Mouse (Mus musculus) lung, postnatal 0 days (tissue): ENCODE measurements around the gene Kdm4b. TPM values are rescaled to one million over a fixed set of nuclear protein-coding genes. Genes with fewer than 3 reads are reported as not detected.

Source experiments
- ATAC-seq: fragments of 200-750 bp; cut with Nextera tagmentation; 2 replicates; pipeline ENCODE4 v1.8.0; 2017; ENCODE audit warnings: moderate library complexity
- DNase-seq: peaks from one replicate; pipeline ENCODE4 v3.0.0-alpha.2; 2016; ENCODE audit warnings: low spot score
- H3K27ac ChIP-seq: fragments of 300-500 bp; sonication (generic); 2 replicates; pipeline ENCODE4 v1.5.1; 2014; ENCODE audit warnings: antibody characterized with exemption, mild to moderate bottlenecking, low read length, mixed read lengths
- H3K27me3 ChIP-seq: fragments of 300-500 bp; sonication (generic); replicated peaks from 2 replicates; pipeline ENCODE4 v1.6.1; 2014; ENCODE audit warnings: low read length, mixed read lengths; ENCODE audit not compliant: insufficient read depth
- H3K36me3 ChIP-seq: fragments of 300-500 bp; sonication (generic); 2 replicates; pipeline ENCODE4 v1.6.1; 2014; ENCODE audit warnings: low read length, mixed read lengths; ENCODE audit not compliant: insufficient read depth
- H3K4me1 ChIP-seq: fragments of 300-500 bp; sonication (generic); 2 replicates; pipeline ENCODE4 v1.6.1; 2014; ENCODE audit warnings: antibody characterized with exemption, low read depth, low read length, mixed read lengths; ENCODE audit not compliant: insufficient read depth
- H3K4me2 ChIP-seq: fragments of 300-500 bp; sonication (generic); replicated peaks from 2 replicates; pipeline ENCODE4 v1.6.1; 2014; ENCODE audit warnings: low read depth, mild to moderate bottlenecking, low read length, moderate library complexity, mixed read lengths
- H3K4me3 ChIP-seq: fragments of 300-500 bp; sonication (generic); 2 replicates; pipeline ENCODE4 v1.5.1; 2014; ENCODE audit warnings: low read depth, low read length
- H3K9ac ChIP-seq: fragments of 300-500 bp; sonication (generic); replicated peaks from 2 replicates; pipeline ENCODE4 v1.6.1; 2014; ENCODE audit warnings: low read depth, mild to moderate bottlenecking
- H3K9me3 ChIP-seq: fragments of 300-500 bp; sonication (generic); 2 replicates; pipeline ENCODE4 v1.6.1; 2016; ENCODE audit warnings: low read length, mixed read lengths
- CTCF ChIP-seq: IDR thresholded peaks from 2 replicates; pipeline ENCODE4 v1.5.1; 2016; ENCODE audit warnings: antibody characterized with exemption, mild to moderate bottlenecking
- EP300 ChIP-seq: IDR thresholded peaks from 2 replicates; pipeline ENCODE4 v1.6.1; 2016; ENCODE audit warnings: antibody characterized with exemption, mild to moderate bottlenecking, control low read depth
- WGBS: fragments of 180-500 bp; shearing (Covaris S2); extraction: QIAGEN DNeasy Blood & Tissue Kit; methylation state at CpG from one replicate; pipeline ENCODE4 v1.1.7; 2014; 5-methylcytosine and 5-hydroxymethylcytosine counted together
- polyA plus RNA-seq: library from polyadenylated mRNA; unstranded; fragments of >200 nt; fragmentation: Nextera tagmentation; extraction: Ambion mirVana; gene quantifications from 2 replicates; pipeline ENCODE4 v1.2.1, GENCODE M21; 2015

Kdm4b gene
- polyA plus RNA-seq, 1 experiment from 2014 or later, result 19.7 TPM

DNA sequence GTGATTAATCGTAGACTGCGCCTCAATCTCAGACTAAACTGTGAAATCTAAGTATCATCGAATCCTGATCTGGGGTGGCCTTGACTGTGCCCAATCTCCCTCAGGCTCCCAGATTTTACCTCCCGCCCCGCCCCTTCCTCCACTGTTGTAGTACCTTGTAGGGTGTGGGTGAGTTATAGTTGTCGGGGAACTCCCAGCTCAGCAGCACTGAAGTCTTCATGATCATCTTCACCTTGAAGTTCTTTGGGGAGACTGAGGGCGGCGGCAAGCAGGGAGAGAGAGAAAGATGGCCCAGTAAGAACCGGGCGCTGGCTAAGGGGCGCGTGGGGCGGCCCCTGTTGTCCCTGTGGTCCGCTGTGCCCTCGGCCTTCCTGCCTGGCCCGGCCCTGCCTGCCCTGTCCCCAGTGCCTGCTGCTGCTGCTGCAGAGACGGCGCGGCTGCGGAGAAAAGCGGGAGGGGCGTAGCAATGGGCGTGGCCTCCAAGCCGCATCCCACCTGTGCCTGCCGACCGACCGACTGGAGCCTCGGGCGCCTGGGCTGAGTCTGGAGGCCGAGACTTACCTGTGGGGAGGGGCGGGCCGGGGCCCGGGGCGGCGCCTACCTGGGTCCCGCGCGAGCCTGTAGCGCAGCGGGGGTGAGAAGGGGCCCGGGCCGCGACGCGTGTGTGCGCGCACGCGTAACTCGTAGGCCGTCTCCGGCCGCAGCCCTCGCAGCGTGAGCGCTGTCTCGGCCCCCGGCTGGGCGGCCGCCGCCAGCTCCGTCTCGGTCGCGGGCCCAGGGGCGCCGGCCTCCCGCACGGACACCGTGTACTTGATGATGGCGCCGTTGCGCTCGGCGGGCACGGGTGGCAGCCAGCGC lies 99.1 kb downstream of the Kdm4b start:
- Histone ChIP-seq H3K4me1 (peaks cover 4% of the 10 kb centered on the region; the same call in 1 of the 2 replicates), H3K4me3 (peak overlapping the region; percentile 44), H3K9me3 (no peaks in the 10 kb centered on the region), H3K27me3 (no peaks in the 10 kb centered on the region), H3K36me3 (peaks cover 8% of the 10 kb centered on the region; the same call in 1 of the 2 replicates), H3K27ac (peak overlapping the region; percentile 32), H3K9ac (0 out of 2 replicates have a peak overlapping the region, but pooled peaks have one; percentile 5), H3K4me2 (peak overlapping the region; percentile 77)
- WGBS, result 26% methylated on average over 59 of the region's 77 CpGs
- DNase-seq, result peak; percentile 81
- no peak for TF ChIP-seq EP300
- no peak for TF ChIP-seq CTCF
- peak; percentile 88 for ATAC-seq

DNA sequence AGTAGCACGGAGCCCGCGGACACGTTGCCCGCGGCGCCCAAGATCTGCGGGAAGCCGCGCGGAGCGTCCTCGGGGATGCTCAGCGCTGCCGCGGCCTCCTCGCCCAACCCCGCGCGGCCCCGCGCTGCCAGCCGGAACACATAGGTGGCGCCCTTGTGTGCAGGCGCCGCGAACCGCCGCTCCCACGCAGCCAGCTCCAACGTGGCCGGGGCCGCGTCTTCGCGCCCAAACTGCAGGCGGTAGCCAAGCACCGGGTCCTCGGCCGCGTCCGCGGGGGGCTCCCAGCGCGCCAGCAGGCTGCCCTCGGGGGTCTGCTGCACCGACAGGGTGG lies 99.7 kb downstream of the Kdm4b start:
- Histone ChIP-seq H3K4me2 (peak overlapping the region; percentile 77), H3K36me3 (peaks cover 8% of the 10 kb centered on the region; the same call in 1 of the 2 replicates), H3K4me3 (peak overlapping the region; percentile 44), H3K9ac (no peak overlapping the region), H3K4me1 (peaks cover 4% of the 10 kb centered on the region; the same call in 1 of the 2 replicates), H3K9me3 (no peaks in the 10 kb centered on the region), H3K27ac (peak overlapping the region; percentile 32), H3K27me3 (no peaks in the 10 kb centered on the region)
- peak; percentile 87 for ATAC-seq
- TF ChIP-seq CTCF (peak; percentile 82), EP300 (no peak)
- peak; percentile 75 for DNase-seq
- 3% methylated on average over 38 of the region's 47 CpGs for WGBS

DNA sequence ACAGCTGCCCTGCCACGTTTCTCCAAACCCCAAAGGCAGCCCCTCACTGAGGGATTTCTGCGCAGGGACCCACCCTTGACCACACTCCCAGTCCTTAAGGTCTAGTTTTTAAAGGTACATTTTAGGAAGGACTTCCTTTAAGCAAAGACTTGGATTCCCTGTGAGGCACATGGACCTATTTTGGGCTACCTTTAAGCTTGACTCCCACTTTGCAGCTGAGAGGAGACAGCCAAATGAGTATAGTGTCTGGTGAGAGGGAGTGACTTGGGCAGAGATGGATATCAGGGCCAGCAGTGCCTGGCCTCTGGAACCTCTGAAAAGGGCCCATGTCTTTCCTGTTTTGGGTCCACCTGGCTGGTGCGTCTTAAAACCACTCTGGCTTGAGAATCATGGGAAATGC lies 100.1 kb downstream of the Kdm4b start:
- peaks cover 4% of the 10 kb centered on the region; the same call in 1 of the 2 replicates for H3K4me1 ChIP-seq
- peak overlapping the region; percentile 77 for H3K4me2 ChIP-seq
- no peaks in the 10 kb centered on the region for H3K27me3 ChIP-seq
- 49% methylated on average over 3 of the region's 3 CpGs for WGBS
- no peaks in the 10 kb centered on the region for H3K9me3 ChIP-seq
- ATAC-seq, result no peak
- no peak overlapping the region for H3K27ac ChIP-seq
- peak overlapping the region; percentile 44; the same call in 1 of the 2 replicates for H3K4me3 ChIP-seq
- H3K9ac ChIP-seq, result no peak overlapping the region
- TF ChIP-seq CTCF (no peak), EP300 (no peak)
- H3K36me3 ChIP-seq, result peaks cover 8% of the 10 kb centered on the region; the same call in 1 of the 2 replicates
- DNase-seq, result no peak

DNA sequence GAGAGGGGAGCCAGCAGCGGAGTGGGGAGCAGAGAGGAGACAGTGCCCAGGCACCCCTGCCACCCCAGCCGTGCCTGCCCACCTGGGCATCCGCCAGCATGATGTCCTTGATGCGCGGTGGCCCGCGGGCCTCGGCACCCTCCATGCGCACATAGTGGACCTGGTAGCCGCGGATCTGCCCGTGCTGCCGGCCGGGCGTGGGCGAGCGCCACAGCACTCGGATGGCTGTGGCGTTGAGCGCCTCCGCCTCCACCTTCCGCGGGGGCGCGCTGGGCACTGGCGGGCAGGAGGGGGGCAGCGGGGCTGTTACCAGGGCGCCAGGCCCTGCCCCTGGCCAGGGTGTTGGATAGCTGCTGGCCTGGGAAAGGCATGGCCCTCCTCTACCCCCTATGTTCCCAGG lies 102.0 kb downstream of the Kdm4b start:
- Histone ChIP-seq H3K27me3 (no peaks in the 10 kb centered on the region), H3K4me3 (no peak overlapping the region), H3K27ac (no peak overlapping the region), H3K4me2 (no peak overlapping the region), H3K36me3 (peaks cover 8% of the 10 kb centered on the region; the same call in 1 of the 2 replicates), H3K9ac (no peak overlapping the region), H3K9me3 (no peaks in the 10 kb centered on the region), H3K4me1 (peaks cover 4% of the 10 kb centered on the region; the same call in 1 of the 2 replicates)
- ATAC-seq, result no peak
- no peak for TF ChIP-seq CTCF
- no peak for TF ChIP-seq EP300
- 81% methylated on average over 25 of the region's 28 CpGs for WGBS
- DNase-seq, result no peak

DNA sequence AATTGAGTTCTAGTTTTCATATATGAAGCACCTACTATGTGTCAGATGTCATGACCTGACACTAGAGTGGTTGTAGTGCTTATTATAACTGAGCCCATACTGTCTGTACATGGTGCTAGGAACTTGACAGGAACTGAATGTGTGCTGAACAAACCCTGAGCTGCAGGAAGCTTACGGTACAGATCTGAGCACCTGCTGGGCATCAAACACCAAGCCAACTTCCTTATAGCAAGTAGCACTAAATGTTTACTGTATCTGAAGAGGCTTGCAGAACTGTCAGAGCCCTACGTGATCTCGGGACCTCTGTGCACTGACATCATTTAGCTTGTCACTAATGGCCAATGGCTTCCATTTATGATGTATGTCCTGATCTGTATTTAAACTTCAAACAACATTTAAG lies 105.7 kb downstream of the Kdm4b start:
- Histone ChIP-seq H3K36me3 (peaks cover 3% of the 10 kb centered on the region; the same call in 1 of the 2 replicates), H3K4me1 (no peaks in the 10 kb centered on the region), H3K27me3 (no peaks in the 10 kb centered on the region), H3K4me2 (no peak overlapping the region), H3K9me3 (no peaks in the 10 kb centered on the region), H3K27ac (no peak overlapping the region), H3K9ac (no peak overlapping the region), H3K4me3 (no peak overlapping the region)
- 66% methylated on average over 3 of the region's 3 CpGs for WGBS
- DNase-seq, result no peak
- no peak for ATAC-seq
- TF ChIP-seq EP300, result no peak
- no peak for TF ChIP-seq CTCF

DNA sequence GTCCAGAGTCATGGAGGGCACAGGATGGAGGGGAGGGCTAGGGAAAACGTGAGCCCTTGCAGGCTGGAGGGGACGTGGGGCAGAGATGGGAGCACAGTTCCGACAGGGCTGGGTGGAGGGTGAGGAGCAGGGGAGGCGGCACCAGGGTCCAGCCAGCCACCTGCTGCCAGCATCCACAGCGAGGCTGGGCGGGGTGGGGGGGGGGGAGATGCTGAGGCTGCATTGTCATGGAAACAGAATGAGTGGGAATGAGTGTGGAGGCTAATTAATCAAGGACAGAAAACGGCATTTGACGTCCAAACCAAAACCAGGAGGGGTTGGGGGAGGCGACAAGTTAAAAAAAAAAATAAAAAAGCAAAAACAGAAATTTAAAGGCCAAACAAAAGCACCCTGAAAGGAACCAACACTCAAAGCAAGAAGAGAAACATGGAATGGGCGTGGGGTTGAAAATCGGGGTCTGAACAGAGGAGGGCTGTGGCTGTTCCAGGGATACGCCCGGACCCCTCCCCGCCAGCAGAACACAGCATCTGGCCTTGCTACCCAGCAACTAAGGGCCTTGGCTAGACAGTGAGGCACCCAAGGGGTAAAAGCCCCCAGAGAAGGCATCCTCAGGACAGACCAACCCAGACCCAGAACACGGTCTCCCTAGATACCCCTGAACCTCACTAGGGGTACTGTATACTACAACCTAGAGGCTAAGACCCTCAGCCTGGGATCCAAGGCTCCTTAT lies 114.0 kb downstream of the Kdm4b start:
- no peaks in the 10 kb centered on the region for H3K27me3 ChIP-seq
- WGBS, result 81% methylated on average over 15 of the region's 15 CpGs
- no peaks in the 10 kb centered on the region for H3K9me3 ChIP-seq
- DNase-seq (no peak), ATAC-seq (no peak)
- no peak overlapping the region for H3K4me3 ChIP-seq
- no peak for TF ChIP-seq CTCF
- no peak for TF ChIP-seq EP300
- no peaks in the 10 kb centered on the region for H3K4me1 ChIP-seq
- H3K36me3 ChIP-seq, result no peaks in the 10 kb centered on the region
- no peak overlapping the region for H3K27ac ChIP-seq
- no peak overlapping the region for H3K4me2 ChIP-seq
- H3K9ac ChIP-seq, result no peak overlapping the region
